Comparison of ENCODE assay signal across 28 mouse cellular contexts in the genomic region with DNA sequence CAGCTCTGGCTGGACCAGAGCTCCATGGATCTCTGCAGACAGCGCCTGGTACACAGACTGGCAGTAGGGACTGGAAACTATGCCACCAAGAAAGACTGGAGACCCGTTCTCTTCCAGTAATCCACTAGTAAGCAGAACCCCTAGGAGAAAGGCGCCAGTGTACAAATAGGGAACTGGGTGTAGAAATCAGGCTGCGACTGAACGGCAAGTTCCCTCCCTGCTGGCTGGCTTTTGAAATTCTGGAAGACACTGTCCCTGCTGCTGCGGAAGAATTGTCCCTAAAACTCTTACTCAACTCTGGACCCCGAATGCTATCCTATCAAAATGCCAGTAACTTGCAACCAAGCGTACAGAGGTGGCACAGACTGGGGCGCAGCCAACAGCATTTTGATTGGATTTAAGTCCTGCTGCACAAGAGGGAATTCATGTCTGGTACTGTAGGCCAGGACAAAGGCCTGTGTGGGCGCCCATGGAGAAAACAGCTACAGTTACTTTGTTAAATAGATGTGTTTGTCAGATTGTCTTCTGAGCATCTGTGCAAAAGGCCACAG. TPM values are rescaled to one million over a fixed set of nuclear protein-coding genes. Genes with fewer than 3 reads are reported as not detected.
A peak's percentile ranks its signal among the peaks of the same experiment; 100 is the strongest.
DNase-seq lines count a peak whose midpoint lies in the region; ATAC-seq and TF ChIP-seq lines count a peak whose summit lies in the region.
"Had no signal": no experiment of that assay in that cellular context is flagged by ENCODE, and none has a peak within 500 bp of the region (broad histone marks: within the 10 kb centered on the region; RNA-seq: fewer than 3 reads in every experiment).

No protein-coding gene starts in this region.

- 0 out of 2 replicates have a peak overlapping the region, but pooled peaks have one; percentile 10 for H3K27ac ChIP-seq in forebrain, embryonic 13.5 days
- no peak overlapping the region for H3K27ac ChIP-seq in forebrain, embryonic 11.5 days (ENCODE audit: low read depth, low read length)
- H3K27ac ChIP-seq in liver, postnatal 0 days (ENCODE audit: low read depth): no peak overlapping the region
- H3K27ac ChIP-seq in liver, embryonic 12.5 days: no peak overlapping the region
- H3K27ac ChIP-seq in hindbrain, embryonic 11.5 days (ENCODE audit: low read depth, low read length): no peak overlapping the region
- H3K27ac ChIP-seq: embryonic facial prominence, embryonic 13.5 days; hindbrain, embryonic 14.5 days; left cerebral cortex, adult 2 months; limb, embryonic 12.5 days; neural tube, embryonic 12.5 days; stomach, postnatal 0 days had no signal

- TF ChIP-seq EP300 in liver, postnatal 0 days (IDR thresholded peaks at IDR 0.05; ENCODE audit: low read depth): no peak

- DNase-seq in forebrain, embryonic 11.5 days (ENCODE audit: low spot score): no peak
- no peak for DNase-seq in liver, postnatal 0 days
- peak; percentile 64 for DNase-seq in brain, embryonic 14.5 days (ENCODE audit: low read depth)
- no peak for DNase-seq in hindbrain, embryonic 11.5 days (ENCODE audit: low spot score)
- DNase-seq: adrenal gland, postnatal 14 days; cerebellum, adult 11-12 months; cerebellum, postnatal 10 days; gastrocnemius, postnatal 14 days; heart, adult 18-20 months; heart, postnatal 4 days; kidney, adult 11 months; kidney, postnatal 14 days; lung, postnatal 36 days; right cerebral cortex, adult 18-20 months had no signal

- no peak overlapping the region for H3K4me2 ChIP-seq in forebrain, embryonic 13.5 days
- H3K4me2 ChIP-seq in forebrain, embryonic 11.5 days (ENCODE audit: low read depth, low read length, severe bottlenecking): no peak overlapping the region
- no peak overlapping the region for H3K4me2 ChIP-seq in liver, postnatal 0 days (ENCODE audit: low read depth, low read length)
- no peak overlapping the region for H3K4me2 ChIP-seq in liver, embryonic 12.5 days
- H3K4me2 ChIP-seq in hindbrain, embryonic 11.5 days (replicated peaks; ENCODE audit: low read depth, low read length): no peak overlapping the region
- H3K4me2 ChIP-seq: embryonic facial prominence, embryonic 13.5 days; heart, embryonic 11.5 days; hindbrain, embryonic 14.5 days; limb, embryonic 12.5 days; neural tube, embryonic 12.5 days had no signal

- H3K27me3 ChIP-seq in forebrain, embryonic 13.5 days: no peaks in the 10 kb centered on the region
- no peaks in the 10 kb centered on the region for H3K27me3 ChIP-seq in forebrain, embryonic 11.5 days (ENCODE audit: control insufficient read depth, insufficient read depth, low read length)
- H3K27me3 ChIP-seq in liver, postnatal 0 days (ENCODE audit: insufficient read depth, low read length): no peaks in the 10 kb centered on the region
- H3K27me3 ChIP-seq in liver, embryonic 12.5 days (replicated peaks): peaks cover 3% of the 10 kb centered on the region; the same call in 1 of the 2 replicates
- H3K27me3 ChIP-seq in hindbrain, embryonic 11.5 days (ENCODE audit: control insufficient read depth, insufficient read depth, low read length): no peaks in the 10 kb centered on the region
- H3K27me3 ChIP-seq: CH12.LX; limb, embryonic 12.5 days; neural tube, embryonic 12.5 days had no signal

- no peak overlapping the region for H3K4me3 ChIP-seq in forebrain, embryonic 13.5 days
- no peak overlapping the region for H3K4me3 ChIP-seq in forebrain, embryonic 11.5 days (ENCODE audit: low read depth, low read length)
- H3K4me3 ChIP-seq in liver, postnatal 0 days (ENCODE audit: low read depth, low read length): no peak overlapping the region
- no peak overlapping the region for H3K4me3 ChIP-seq in liver, embryonic 12.5 days
- H3K4me3 ChIP-seq in hindbrain, embryonic 11.5 days (ENCODE audit: low read depth, low read length): no peak overlapping the region
- H3K4me3 ChIP-seq: embryonic facial prominence, embryonic 13.5 days; left cerebral cortex, adult 2 months; limb, embryonic 12.5 days; myocyte; neural tube, embryonic 12.5 days had no signal

- WGBS in forebrain, embryonic 13.5 days: 73% methylated on average over 10 of the region's 10 CpGs
- 83% methylated on average over 10 of the region's 10 CpGs for WGBS in forebrain, embryonic 11.5 days
- whole genome bisulfite sequencing in liver, postnatal 0 days (ENCODE audit: insufficient replicate concordance): 74% methylated on average over 10 of the region's 10 CpGs
- WGBS in liver, embryonic 12.5 days (ENCODE audit: insufficient replicate concordance): 67% methylated on average over 10 of the region's 10 CpGs
- WGBS in hindbrain, embryonic 11.5 days: 87% methylated on average over 10 of the region's 10 CpGs

- peak; percentile 43; the same call in 1 of the 2 replicates for ATAC-seq in forebrain, embryonic 13.5 days
- ATAC-seq in forebrain, embryonic 11.5 days (replicated peaks; ENCODE audit: low FRiP score): no peak
- ATAC-seq in liver, postnatal 0 days: 0 out of 2 replicates have a peak, but pooled peaks have one; percentile 15
- no peak for ATAC-seq in liver, embryonic 12.5 days
- ATAC-seq in megakaryocyte progenitor cell, adult 5-6 weeks (replicated peaks; ENCODE audit: poor library complexity): peak; percentile 76
- ATAC-seq in hindbrain, embryonic 11.5 days (ENCODE audit: low FRiP score): no peak
- ATAC-seq: inflammation-experienced regulatory T-cells, adult 6 months had no signal

- TF ChIP-seq POLR2A in brain, embryonic 14.5 days (IDR thresholded peaks at IDR 0.05; ENCODE audit: borderline replicate concordance, extremely low read depth, insufficient read depth, insufficient read length, poor library complexity, severe bottlenecking): no peak

- H3K9ac ChIP-seq in forebrain, embryonic 13.5 days: no peak overlapping the region
- no peak overlapping the region for H3K9ac ChIP-seq in forebrain, embryonic 11.5 days (ENCODE audit: low read length)
- H3K9ac ChIP-seq in liver, postnatal 0 days (replicated peaks): no peak overlapping the region
- H3K9ac ChIP-seq in liver, embryonic 12.5 days: no peak overlapping the region
- no peak overlapping the region for H3K9ac ChIP-seq in hindbrain, embryonic 11.5 days (ENCODE audit: low read depth, low read length)
- H3K9ac ChIP-seq: embryonic facial prominence, embryonic 13.5 days; hindbrain, embryonic 14.5 days; limb, embryonic 12.5 days; neural tube, embryonic 12.5 days had no signal

- no peaks in the 10 kb centered on the region for H3K9me3 ChIP-seq in forebrain, embryonic 13.5 days (replicated peaks)
- no peaks in the 10 kb centered on the region for H3K9me3 ChIP-seq in forebrain, embryonic 11.5 days (ENCODE audit: control insufficient read depth, low read length)
- no peaks in the 10 kb centered on the region for H3K9me3 ChIP-seq in liver, postnatal 0 days (ENCODE audit: low read length)
- H3K9me3 ChIP-seq in liver, embryonic 12.5 days (replicated peaks): no peaks in the 10 kb centered on the region
- H3K9me3 ChIP-seq in hindbrain, embryonic 11.5 days (ENCODE audit: control insufficient read depth, low read length): no peaks in the 10 kb centered on the region
- H3K9me3 ChIP-seq: embryonic facial prominence, embryonic 13.5 days; G1E; limb, embryonic 12.5 days; neural tube, embryonic 12.5 days had no signal

- no peaks in the 10 kb centered on the region for H3K36me3 ChIP-seq in forebrain, embryonic 13.5 days (ENCODE audit: poor library complexity, severe bottlenecking)
- H3K36me3 ChIP-seq in forebrain, embryonic 11.5 days (ENCODE audit: control insufficient read depth, insufficient read depth, low read length): no peaks in the 10 kb centered on the region
- H3K36me3 ChIP-seq in liver, postnatal 0 days (replicated peaks; ENCODE audit: insufficient read depth, low read length): no peaks in the 10 kb centered on the region
- H3K36me3 ChIP-seq in liver, embryonic 12.5 days: no peaks in the 10 kb centered on the region
- no peaks in the 10 kb centered on the region for H3K36me3 ChIP-seq in hindbrain, embryonic 11.5 days (ENCODE audit: control insufficient read depth, insufficient read depth, low read length)
- H3K36me3 ChIP-seq: embryonic facial prominence, embryonic 13.5 days; G1E; limb, embryonic 12.5 days; neural tube, embryonic 12.5 days had no signal

- no peak for TF ChIP-seq CTCF in liver, postnatal 0 days (IDR thresholded peaks at IDR 0.05; ENCODE audit: low read depth)
- no peak for TF ChIP-seq CTCF in brain, embryonic 14.5 days (IDR thresholded peaks at IDR 0.05; ENCODE audit: borderline replicate concordance, extremely low read depth, insufficient read depth, insufficient read length)

- peaks cover 6% of the 10 kb centered on the region; the same call in 1 of the 2 replicates for H3K4me1 ChIP-seq in forebrain, embryonic 13.5 days
- no peaks in the 10 kb centered on the region for H3K4me1 ChIP-seq in forebrain, embryonic 11.5 days (replicated peaks; ENCODE audit: control insufficient read depth, insufficient read depth, low read length)
- no peaks in the 10 kb centered on the region for H3K4me1 ChIP-seq in liver, postnatal 0 days (ENCODE audit: insufficient read depth)
- no peaks in the 10 kb centered on the region for H3K4me1 ChIP-seq in liver, embryonic 12.5 days
- no peaks in the 10 kb centered on the region for H3K4me1 ChIP-seq in hindbrain, embryonic 11.5 days (replicated peaks; ENCODE audit: control insufficient read depth, insufficient read depth, low read length)
- H3K4me1 ChIP-seq: embryonic facial prominence, embryonic 13.5 days; neural tube, embryonic 12.5 days had no signal

RNA-seq across cellular contexts. Expression of a gene that starts 16.0 kb away (rescaled TPM):
- 7.1 and 7.3 TPM in 2 replicates for polyA plus RNA-seq in forebrain, embryonic 13.5 days (2015; fragmentation: Nextera tagmentation; extraction: Ambion mirVana)
- polyA plus RNA-seq in forebrain, embryonic 11.5 days (2014; fragmentation: Nextera tagmentation; extraction: Ambion mirVana): 17.9 and 20.3 TPM in 2 replicates
- polyA plus RNA-seq in liver, postnatal 0 days (2015; fragmentation: Nextera tagmentation; extraction: Ambion mirVana): 0.53 and 0.70 TPM in 2 replicates
- 1.6 and 2.1 TPM in 2 replicates for polyA plus RNA-seq in liver, embryonic 12.5 days (2016; fragmentation: Nextera tagmentation; extraction: Ambion mirVana)
- polyA plus RNA-seq in brain, embryonic 14.5 days (2012; rRNA removed): 4.7 and 4.9 TPM in 2 replicates
- total RNA-seq in megakaryocyte progenitor cell, adult 5-6 weeks (2015): 5.3 and 6.9 TPM in 2 replicates
- 3.5 and 3.8 TPM in 2 replicates for total RNA-seq in megakaryocyte progenitor cell, adult 5-6 weeks (2017)
- 7.0 and 7.8 TPM in 2 replicates for polyA plus RNA-seq in hindbrain, embryonic 11.5 days (2014; fragmentation: Nextera tagmentation; extraction: Ambion mirVana)

RNA-seq across cellular contexts. Expression of a gene that starts 19.7 kb away (rescaled TPM):
- 96.4 and 99.8 TPM in 2 replicates for polyA plus RNA-seq in forebrain, embryonic 13.5 days (2015; fragmentation: Nextera tagmentation; extraction: Ambion mirVana)
- 98.6 and 99.3 TPM in 2 replicates for polyA plus RNA-seq in forebrain, embryonic 11.5 days (2014; fragmentation: Nextera tagmentation; extraction: Ambion mirVana)
- 43.6 and 45.9 TPM in 2 replicates for polyA plus RNA-seq in liver, postnatal 0 days (2015; fragmentation: Nextera tagmentation; extraction: Ambion mirVana)
- 49.2 and 53.7 TPM in 2 replicates for polyA plus RNA-seq in liver, embryonic 12.5 days (2016; fragmentation: Nextera tagmentation; extraction: Ambion mirVana)
- polyA plus RNA-seq in brain, embryonic 14.5 days (2012; rRNA removed): 66.7 and 72.8 TPM in 2 replicates
- 92.4 and 109 TPM in 2 replicates for total RNA-seq in megakaryocyte progenitor cell, adult 5-6 weeks (2015)
- total RNA-seq in megakaryocyte progenitor cell, adult 5-6 weeks (2017): 96.1 and 115 TPM in 2 replicates
- 101 and 111 TPM in 2 replicates for polyA plus RNA-seq in hindbrain, embryonic 11.5 days (2014; fragmentation: Nextera tagmentation; extraction: Ambion mirVana)

Comparison
In these comparisons a context has a peak if more than half of its experiments do, and no peak if none do; other contexts are left out.
1. ATAC-seq: peak in forebrain, embryonic 13.5 days (single experiment), liver, postnatal 0 days (single experiment) and megakaryocyte progenitor cell, adult 5-6 weeks (single experiment); none in forebrain, embryonic 11.5 days (single experiment), liver, embryonic 12.5 days (single experiment) and hindbrain, embryonic 11.5 days (single experiment).